Mouse (Mus musculus): ENCODE results near the gene Olfr1313.
"Not testable (repeated sequence)": the region's sequence is repeated elsewhere in the genome, so short reads cannot be mapped to it uniquely, and the experiment has no call there.

Olfr1313 gene

DNA sequence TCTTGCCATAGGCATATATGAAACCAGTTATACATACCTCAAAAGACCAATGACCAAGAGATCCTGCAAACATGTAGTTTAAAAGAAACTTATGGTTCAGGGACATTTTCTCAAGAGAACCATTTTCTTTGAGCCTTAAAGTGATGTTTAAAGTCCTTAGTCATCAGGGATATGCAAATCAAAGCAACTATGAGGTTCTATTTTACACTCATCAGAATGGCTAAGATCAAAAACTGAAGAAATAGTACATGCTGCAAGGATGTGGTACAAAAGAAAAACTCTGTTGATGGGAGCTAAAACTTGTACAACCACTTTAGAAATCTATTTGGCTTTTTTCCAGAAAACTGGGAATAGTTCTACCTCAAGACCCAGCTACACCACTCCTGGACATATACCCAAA is at the start of gene Olfr1313:
Gene Olfr1313 (minus strand): TSS at position 101 of the 400 bp plus-strand sequence.
- DNase-seq (ENCODE audit: low spot score in 2 of 2) = no peak

DNA sequence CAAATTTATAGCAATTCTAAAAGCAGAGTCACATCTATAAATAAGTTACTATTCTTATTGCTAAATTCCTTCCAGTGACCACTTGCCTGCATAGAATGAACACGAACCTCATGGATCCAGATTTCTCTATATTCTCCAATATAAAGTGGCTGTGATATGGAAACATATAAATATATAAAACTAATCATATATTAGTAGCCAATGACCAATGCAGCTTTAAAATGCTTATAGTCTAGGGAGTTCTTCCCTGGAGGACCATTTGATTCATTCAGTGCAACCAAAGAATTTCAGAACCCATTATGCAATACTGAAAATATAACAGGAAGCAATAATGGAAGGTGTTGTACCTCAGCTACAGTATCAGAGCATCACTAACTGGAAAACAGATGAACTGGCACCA is 37.7 kb upstream of the Olfr1313 start, which contains the start of gene Olfr1315-ps1:
Gene Olfr1315-ps1 (minus strand): TSS at position 101 of the 400 bp plus-strand sequence.
- DNase-seq (ENCODE audit: low spot score in 2 of 2) = no peak

DNA sequence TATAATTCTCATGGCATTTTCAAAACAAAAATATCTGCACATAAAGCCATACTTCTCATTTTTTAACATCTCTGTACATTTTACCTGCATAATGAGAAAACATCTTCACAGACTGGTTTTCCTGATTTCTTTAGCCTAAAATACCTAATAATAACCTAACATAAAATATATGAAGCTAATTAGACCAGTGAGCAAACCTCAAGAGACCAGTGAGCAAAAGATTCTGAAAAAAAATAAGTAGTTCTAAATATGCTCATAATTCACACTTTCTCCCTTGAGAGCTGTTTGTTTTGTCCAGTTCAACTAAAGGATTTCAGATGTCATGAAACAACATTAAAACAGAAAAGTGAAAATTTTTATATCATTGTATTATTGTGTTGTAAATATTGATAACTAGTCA is 19.0 kb upstream of the Olfr1313 start, which contains the start of gene Olfr1314:
Gene Olfr1314 (minus strand): TSS at position 101 of the 400 bp plus-strand sequence.
- no peak for DNase-seq (ENCODE audit: low spot score in 2 of 2)

DNA sequence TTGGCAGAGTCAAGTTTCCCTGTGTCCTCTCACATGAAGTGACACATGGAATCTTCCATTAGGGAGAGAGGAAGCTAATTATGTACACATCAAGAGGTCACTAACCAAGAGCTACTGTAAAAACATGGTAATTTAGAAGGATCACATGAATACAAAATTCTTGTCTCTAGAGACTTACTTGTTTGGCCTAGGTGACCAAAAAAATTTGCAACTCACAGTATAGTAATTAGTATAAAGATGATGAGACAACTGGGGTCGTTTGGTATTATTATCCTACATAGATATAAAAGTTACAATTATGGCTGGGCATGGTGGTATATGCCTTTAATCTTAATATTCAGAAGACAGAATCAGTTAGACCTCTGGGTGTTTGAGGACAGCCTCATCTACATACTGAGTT is 27.5 kb downstream of the Olfr1313 start, which contains the start of gene Olfr1312:
Gene Olfr1312 (minus strand): TSS at position 101 of the 400 bp plus-strand sequence.
- DNase-seq (ENCODE audit: low spot score in 2 of 2) = no peak

DNA sequence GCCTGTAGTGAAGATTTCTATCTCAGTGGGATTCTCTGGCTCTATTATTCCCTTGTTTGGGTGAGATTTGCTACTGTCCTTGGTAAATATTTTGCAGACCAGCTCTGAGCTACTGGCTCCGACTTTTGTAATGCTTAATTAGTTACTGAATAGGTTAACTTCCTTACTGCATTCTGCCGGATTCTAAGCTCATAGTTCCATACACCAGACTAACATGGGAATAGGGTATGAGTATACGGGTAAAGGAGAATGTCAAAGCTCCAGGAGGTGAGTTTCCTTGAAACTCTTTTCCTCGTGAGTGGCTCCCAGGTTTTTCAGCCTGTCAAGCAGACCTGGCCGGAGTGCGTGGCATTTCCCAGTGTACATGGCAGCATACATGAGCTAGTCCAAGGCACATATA is 50.7 kb downstream of the Olfr1313 start:
- not testable (repeated sequence) for DNase-seq (ENCODE audit: low spot score in 2 of 2)

DNA sequence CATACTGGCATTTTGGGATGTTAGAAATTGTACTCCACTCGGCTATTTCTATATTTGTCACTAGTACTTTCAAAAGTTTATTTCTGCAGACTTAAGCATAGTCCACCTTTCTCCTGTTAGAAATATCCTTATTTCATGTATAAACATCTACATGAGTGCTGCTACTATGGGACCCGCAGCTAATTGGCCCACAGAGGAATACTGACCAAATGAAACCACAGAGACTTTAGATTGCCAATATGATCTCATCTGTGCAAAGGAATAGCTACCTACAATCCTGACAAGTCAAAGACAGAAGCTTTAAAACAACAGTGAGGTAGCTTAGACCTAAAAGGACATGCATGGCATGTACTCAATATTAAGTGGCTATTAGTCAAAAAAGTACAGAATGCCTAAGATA is 53.3 kb downstream of the Olfr1313 start, which contains the start of gene Olfr1311:
Gene Olfr1311 (minus strand): TSS at position 101 of the 400 bp plus-strand sequence.
- no peak for DNase-seq (ENCODE audit: low spot score in 2 of 2)
